Mouse (Mus musculus): ENCODE measurements around the gene Flywch1. TPM values are rescaled to one million over a fixed set of nuclear protein-coding genes. Genes with fewer than 3 reads are reported as not detected.
A peak's percentile ranks its signal among the peaks of the same experiment; 100 is the strongest.
"Not testable (repeated sequence)": the region's sequence is repeated elsewhere in the genome, so short reads cannot be mapped to it uniquely, and the experiment has no call there.

Flywch1 gene
- total RNA-seq, 2 experiments from 2014 or later: 33.5 to 34.0 TPM

DNA sequence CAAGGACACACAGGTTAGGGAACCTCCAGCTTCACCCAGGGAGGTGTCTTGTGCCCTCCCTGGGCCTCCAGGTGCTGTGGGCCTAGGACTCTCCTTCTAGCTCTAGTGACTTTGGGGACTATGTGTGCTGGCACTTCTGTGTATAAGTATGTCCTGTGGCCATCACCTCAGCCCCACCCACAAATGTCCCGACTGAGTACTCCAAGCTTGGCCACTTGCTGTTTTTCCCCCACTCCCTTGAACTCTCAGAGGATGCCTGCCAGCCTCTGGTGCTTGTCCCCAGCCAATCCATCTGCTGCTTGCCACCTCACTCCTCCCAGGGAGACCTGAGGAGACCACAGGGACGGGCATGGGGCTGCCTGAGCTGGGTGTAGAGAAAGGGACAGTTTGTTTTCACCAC lies 7.0 kb upstream of the Flywch1 start:
- no peak for DNase-seq

DNA sequence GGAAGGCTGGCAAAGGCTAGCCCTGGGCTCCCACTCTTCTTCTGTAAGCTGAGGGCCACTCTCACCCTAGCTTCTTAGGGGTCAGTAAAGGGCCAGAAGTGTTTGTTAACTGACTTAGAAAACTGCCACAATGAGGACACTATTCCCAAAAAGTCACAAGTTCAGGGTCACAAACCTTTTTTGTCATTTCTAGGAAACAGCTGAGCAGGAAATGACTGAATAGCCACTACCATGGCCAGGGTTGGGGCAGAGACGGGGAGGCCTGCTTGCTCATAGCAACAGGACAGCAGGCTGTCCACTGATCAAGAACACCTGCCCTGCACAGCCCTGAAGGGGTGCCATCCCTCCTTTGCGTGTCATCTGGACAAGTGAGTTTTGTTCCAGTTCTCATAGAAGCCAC lies 5.7 kb upstream of the Flywch1 start:
- no peak for DNase-seq

DNA sequence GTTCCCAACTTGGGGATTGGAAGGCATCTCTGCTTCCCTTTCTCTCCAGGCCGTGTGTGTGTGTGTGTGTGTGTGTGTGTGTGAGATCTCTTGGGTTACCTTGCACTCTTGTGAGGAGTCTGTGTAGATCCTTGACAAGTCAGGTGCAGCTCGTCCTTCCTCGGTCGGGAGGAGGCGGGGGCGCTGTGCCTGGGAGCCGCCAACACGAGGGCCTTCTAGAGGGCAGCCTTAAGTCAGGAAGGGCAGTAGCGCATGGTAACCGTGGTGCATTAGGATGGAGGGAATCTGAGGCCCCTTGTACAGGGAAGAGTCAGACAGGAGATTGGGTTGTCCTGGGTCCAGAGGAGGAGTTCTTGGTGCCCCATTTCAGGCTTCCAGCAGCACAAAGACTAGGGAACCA lies 4.8 kb upstream of the Flywch1 start:
- DNase-seq: no peak

DNA sequence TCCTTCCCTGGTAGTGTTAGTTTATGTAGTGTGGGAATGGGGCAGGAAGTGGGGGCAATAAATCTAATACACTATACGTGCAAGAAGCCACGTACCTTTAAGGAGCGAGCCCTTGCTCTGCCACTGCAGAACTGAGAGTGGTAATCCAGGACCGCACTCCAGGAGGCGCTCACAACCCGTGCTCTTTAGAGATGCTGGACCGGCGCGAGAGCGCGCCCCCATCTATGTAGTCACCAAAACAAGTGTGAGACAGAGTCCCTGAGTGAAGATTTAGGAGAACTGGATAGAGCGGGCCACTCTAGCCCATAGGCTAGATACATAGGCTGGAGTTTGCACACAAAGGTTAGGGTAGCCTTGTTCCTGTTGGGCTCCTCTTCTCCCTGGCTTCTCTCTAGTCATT lies 2.7 kb upstream of the Flywch1 start:
- DNase-seq: peak; percentile 63

DNA sequence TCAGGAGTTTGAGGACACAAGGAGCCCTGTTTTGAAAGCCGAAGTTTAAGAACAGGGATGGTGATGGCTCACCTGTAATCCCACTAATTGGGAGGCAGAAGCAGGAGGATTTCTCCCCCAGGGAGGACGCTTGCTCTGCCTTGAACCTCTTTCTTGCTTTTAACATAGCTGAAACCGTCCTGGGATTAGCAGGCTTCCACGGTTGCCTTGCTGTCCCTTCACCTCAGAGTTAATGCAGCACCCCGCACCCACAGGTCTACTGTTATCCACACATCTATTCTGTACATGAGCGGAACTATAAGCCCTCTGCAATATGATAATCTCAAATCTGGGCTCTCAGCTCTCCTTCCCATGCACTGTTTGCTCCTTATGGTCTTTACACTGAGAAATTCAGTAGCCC lies 2.3 kb upstream of the Flywch1 start:
- no peak for DNase-seq

DNA sequence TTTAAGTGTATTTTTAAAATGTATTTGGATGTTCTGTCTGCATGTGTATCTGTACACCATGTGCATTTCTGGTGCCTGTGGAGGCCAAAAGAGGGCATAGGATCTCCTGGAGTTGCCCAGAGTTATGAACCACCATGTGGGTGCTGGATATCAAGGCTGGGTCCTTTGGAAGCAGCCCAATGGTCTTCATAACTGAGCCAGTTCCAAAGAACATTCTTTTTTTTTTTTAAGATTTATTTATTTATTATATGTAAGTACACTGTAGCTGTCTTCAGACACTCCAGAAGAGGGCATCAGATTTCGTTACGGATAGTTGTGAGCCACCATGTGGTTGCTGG lies 786 bp upstream of the Flywch1 start:
- not testable (repeated sequence) for DNase-seq

DNA sequence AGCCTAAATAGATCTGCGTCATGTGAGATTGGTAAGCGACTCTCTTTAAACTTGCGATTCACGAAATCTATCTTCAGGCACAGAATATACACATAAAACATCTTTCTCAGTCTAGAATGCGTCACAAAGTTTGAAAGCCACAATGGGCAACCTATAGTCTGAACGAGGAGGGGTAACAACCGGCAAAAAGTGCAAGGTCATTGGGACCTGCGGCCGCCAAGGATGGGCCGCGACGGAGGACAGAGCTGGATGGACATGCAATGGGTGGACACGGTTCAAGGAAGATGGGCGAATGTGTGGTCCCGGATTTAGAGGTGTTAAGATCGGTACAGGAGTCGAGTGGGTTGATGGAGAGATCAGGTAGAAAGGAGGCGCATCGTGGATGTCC lies 512 bp downstream of the Flywch1 start:
- no peak for DNase-seq

DNA sequence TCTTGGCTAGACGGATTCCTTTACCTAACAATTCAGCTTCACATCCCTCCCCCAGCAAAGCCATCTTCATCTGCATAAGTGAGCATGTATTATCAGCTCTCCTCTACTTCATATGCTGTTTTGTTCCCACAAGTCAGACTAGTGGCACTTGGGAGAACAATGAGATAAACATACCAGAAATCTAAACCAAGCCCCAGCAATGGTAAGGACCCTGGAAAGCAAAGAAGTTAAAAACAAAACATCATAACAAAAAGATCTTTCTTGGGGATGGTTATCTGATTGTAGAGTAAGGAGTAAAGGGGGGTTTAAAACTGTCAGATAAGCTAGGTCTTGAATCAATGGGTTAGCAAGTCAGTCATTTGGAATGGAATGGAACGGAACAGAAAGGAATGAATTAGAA lies 909 bp downstream of the Flywch1 start:
- no peak for DNase-seq

DNA sequence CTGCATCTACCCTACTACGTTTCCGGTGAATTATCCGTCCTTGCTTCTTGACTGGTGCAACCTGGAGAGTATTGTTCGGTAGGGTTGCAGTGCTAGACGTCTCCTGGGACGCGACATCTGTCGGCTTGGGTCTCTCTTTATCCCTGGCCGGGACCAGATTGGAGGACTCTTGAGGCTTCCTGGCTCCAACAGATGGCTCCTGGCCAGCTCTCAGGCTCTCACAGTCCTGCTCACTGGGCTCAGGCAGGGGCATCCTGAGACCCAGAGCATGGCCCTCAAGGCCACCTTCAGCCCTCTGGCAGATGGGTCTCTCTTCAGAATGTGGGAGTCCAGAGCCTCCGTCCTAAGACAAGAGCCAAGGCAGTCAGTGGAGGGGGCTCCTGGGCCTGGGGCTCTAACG lies 8.4 kb downstream of the Flywch1 start:
- no peak for DNase-seq

DNA sequence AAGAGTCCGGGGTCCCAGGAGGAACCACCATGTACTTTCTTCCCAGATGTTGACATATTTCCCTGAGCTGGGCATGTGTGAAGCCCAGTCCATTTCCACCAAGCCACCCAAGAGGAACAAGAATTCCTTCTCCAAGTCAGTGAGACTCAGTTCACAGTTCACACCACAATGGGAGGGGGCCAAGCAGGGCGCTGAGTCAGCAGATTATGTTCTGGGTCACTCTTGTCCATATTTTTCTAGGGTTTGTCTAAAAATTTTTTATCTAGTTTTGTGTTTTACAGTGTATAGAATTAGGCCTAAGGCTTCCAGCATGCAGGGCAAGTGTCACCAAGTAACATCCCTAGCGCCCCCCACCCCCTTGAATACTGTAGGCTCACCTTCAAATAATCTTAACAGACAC lies 10.2 kb downstream of the Flywch1 start:
- DNase-seq: no peak

DNA sequence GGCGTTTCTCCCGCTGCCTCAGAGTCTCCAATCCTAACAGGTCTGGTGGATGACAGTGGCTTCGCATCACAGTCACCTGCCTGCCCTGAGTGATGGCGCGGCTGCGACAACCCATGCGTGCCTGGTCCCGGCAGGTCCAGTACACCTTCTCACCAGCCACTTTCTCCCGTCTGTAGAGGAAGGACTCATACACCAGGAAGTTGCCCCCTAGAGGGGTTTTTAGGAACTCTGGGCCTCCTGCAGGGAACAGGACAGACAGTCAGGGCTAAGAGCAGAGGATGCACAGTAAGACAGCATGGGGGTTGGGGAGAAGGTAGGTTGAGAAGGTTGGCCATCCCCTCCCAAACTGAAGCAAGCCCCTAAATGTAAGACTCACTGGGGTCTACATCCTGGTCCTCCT lies 11.2 kb downstream of the Flywch1 start:
- DNase-seq: no peak

DNA sequence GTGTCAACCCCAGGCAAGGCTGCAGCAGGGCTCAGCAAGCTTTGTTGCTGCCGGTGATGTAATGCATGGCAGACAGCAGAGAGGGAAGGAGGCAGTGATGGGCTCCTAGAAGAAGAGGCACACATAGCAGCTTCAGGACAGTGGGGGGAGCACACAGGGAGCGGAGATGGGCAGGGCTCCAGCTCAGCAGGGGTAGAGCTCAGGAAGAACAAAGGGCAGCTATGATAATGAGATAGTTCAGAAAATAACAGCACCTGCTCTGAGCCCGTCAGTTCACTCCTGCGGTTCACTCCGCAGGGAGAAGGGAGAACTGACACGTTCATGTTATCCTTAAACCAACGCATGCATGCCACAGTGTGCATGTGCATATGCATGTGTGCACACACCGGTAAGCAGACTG lies 12.6 kb downstream of the Flywch1 start:
- DNase-seq: no peak

DNA sequence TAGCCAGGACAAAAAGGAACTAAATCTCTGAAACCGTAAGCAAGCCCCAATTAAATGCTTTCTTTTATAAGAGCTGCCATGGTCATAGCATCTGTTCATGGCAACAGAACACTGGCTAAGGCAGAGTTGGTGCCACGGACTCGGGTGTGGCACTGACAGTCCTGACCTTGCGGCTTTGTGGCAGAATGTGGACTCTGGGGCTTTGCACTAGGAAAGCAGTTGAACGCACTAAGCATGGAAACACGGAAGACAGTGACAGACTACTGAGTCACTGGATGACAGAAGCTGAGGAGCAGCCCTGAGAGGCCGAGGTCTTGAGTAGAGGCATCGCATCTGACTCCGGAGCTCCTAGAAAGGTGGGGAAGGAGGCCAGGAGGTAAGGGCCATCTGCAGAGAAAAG lies 13.8 kb downstream of the Flywch1 start:
- DNase-seq: no peak

DNA sequence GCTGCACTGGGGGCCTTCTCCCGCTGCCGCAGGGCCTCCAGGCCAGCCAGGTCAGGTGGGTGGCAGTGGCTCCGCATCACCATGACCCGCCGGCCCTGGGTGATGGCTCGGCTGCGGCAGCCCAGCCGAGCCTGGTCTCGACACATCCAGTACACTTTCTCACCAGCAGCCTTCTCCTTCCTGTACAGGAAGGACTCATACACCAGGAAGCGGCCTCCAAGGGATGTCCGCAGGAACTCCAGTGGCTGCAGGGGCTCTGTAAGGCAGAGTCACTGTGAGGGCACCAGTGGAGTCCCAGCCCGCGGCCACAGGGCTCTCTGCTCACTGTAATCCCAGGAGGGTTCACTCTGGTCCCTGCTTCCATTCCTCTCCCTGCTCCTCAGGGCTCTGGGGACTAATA lies 15.7 kb downstream of the Flywch1 start:
- DNase-seq: no peak

DNA sequence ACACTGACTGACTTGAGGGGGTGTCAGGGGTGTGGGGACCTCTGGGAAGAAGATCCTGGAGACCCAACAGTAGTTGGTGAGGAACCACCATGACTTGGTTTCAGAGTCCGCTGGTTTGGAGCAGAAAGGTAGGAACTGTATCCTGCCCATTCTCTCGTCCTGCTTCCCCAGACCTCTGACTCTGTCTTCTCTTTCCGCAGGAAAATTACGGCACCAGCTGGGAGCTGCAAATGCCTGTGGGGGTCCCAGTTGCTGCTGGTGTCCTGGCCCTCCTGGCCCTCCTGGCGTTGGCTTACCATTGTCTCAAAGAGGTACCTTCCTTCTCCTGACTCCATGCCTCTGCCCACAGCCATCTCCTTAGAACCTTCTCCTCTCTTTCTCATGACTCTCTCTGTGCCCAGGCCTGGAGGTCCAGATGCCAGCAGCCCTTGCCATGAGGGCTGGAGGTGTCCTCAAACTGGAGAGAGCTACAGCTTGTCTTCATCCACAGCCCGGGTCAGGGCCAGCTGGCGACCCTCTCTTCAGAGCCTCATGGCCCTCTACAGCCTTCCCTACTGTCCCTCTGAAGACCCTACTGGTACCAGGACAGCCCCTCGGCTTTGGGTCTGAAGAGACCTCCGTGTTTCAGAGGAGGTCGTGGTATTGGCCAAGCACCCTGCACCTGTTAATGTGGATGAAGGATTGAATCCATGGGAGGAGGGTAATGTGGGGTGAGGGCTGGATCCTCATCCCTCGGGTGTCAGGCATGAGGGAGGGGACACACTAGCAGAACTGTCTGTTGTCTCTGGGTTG lies 21.8 kb downstream of the Flywch1 start:
- DNase-seq: no peak

DNA sequence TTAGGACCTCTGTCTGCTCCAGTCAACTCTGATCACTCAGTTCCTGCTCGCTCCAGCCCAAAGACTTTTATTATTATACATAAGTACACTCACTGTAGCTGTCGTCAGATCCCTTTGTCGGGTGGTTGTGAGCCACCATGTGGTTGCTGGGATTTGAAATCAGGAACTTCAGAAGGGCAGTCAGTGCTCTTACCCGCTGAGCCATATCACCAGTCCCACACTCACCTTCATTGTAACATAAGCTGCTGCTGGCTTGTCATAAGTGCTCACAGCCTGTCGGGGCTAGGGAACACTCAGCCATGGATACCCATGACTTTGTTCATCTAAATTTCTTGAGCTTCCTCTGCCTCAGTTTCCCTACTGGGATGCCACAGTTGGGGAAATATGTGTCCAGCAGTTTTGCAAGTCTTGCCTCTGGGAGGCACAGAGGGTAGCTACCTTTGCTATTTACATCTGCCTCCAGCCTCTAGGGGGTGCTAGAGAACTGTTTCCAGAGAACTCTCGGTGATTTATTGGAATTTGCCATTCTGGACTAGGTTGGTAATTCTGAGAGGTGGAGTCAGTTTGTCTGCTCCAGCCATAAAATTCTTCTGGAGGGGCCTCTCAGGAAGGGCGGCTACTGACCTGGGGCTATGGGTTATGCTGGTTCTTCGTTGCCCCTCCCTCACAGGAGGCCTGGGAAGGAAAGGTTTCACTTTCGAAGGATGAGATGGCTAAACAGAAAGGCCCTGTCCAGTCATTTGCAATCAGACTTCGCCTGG lies 22.6 kb downstream of the Flywch1 start:
- peak; percentile 47 for DNase-seq

DNA sequence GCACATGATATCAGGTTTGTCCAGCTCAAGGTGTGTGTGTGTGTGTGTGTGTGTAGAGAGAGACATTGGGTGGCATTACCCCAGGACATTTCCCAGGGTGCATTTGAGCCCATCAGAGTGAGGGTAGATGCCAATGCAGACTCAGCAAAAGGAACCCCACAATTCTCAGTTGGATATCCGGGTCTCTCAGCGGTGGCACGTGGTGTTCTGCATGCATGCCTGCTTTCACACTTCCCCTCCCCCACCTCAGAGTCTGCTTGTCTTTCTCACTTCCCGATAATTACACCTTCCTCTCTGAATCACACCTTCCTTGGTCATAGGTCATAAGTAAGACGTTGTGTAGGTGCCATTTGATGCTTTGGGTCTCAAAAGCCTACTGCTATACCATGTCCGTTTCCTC lies 23.4 kb downstream of the Flywch1 start:
- no peak for DNase-seq

DNA sequence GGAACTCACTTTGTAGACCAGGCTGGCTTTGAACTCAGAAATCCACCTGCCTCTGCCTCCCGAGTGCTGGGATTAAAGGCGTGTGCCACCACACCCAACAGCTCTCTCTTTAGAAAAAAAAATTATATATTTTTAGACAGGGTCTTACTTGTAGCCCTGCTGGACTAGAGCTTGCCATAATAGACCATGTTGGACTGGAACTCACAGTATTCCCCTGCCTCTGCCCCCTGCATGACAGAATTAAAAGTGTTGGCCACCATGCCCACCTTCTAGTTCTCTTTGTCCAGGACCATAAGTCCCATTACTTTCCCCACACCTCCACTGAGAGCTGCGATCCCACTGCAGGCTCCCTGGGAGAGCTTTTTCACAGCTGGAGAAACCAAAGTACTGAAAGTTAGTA lies 23.9 kb downstream of the Flywch1 start:
- DNase-seq: no peak

DNA sequence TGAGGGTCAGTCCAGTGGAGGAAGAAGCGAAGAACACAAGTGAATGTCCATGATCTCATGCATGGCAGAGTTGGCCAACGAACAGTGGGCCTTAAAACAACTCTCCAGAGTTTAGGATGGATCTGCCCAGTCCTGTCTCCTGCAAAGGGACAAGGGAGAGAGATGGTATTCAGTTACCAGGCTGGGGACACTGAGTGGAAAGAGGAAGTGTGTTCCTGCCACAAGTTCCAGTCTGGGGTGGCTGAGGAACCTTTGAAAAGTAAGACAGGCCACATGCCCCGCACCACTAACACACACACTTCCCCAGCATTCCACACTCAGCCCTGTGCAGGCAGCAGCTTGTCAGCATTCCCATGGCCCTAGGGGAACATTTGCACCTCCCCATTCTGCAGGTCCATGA lies 24.6 kb downstream of the Flywch1 start:
- DNase-seq: no peak

DNA sequence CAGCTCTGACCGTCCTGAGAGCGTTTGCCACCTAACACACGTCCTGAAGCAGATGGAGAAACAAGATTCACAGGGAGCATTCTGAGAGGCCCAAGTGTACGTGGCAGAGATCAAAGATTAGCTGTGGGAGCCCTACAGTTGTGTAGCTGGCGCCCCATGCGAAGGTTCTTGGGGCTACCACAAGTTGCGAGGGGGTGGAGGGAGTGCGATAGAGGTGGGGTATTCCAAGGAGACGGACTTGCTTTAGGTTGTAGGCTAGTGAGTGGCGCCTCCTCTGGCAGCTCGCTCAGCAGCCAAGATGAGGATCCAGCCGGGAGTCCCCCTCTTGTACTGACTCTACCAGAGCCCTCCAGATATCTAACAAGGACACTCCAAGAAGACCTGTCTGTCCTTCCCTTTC lies 25.1 kb downstream of the Flywch1 start:
- DNase-seq: no peak

DNA sequence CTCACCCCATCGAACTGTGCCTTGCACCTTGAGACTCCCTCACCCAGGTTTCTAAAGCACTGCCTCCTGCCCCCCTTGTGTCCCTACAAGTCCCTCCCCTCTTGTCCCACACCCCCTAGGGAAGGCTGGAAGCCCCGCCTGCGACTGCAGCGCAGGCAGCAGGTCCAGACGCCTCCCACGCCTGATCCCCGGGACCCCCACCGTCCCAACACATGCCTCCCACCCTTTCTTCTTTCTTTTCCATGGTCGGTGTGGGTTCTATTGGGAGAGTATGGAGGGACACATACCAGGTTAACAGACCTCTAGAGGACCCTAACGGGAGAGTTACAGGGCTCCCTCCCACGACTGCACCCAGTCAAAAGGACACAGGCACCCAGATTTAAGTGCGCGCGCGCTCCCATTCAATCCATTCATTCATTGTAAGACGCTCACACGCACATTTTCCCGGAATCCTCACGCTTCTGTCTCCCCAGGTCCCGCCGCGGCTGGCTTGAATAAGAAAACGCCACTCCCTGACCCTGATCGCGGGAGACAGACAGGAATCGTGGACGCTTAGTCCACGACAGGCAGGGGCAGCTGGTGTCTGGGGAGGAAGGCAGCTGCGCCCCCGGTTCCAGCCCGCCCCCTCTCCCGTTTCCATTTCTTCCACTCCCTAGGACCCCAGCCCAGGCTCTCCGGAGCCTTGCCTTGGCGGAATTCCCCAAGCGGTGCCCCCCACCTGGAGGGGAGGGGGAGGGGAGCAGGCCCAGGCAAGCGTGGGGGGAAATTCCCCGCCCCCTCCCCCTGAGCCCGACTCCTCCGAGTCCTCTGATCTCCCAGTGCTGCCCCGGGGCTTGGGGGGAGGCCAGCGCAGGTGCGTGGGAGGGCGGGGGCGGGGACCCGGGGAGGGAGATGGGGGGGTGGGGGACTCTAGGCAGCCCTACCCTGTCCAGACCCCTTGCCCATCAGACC lies 25.8 kb downstream of the Flywch1 start, which contains the start of gene Kremen2:
TSS of gene Kremen2 (minus strand) at position 533 of the 951 bp plus-strand sequence.
- DNase-seq: no peak

DNA sequence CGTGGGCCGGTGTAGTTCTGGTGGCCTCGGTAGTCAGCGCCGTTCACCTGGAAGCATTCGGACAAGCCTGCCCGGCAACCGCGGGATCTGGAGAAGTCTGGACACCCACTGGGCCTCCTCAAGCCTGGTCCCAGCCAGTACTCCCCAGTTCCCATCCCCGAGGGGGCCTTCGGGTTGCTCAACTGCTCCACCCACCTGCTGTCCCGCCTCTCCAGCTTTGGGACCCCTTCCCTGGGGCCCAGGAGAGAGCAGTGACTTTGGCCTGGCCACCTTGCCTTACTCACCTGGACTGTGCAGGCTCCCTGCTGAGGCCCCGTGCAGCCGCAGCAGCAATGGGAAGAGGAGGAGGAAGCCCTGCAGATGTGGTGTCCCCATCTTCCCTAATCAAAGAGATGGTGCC lies 26.8 kb downstream of the Flywch1 start:
- no peak for DNase-seq

DNA sequence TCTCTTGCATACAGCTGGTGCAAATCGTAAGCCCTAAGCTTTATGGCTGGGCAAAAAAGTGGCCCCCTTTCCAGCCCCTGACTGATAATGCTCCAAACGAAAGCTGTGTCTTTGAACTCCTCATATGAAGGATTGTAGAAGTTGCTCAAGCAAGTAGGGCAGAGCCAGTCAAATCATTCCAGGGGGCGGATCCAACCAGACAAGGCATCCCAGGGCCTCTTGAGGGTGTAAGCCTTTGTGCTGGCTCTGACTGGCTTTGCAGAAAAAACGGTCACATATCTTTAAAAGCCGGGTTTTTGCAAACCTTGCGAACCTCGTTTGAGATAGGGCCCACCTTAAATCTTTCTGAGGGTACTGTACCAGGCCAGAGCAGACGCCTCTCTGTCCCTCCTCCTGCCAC lies 27.3 kb downstream of the Flywch1 start:
- DNase-seq: no peak
